Mouse (Mus musculus) kidney, adult 2 months (tissue): ENCODE data around the gene 2210010C04Rik.

Source experiments
- CTCF ChIP-seq: fragments of 200-500 bp; conservative IDR thresholded peaks from 2 replicates; pipeline ENCODE4 v1.5.1; 2011; ENCODE audit warnings: low read depth, mild to moderate bottlenecking, control low read depth, low read length, moderate library complexity, mixed read lengths; ENCODE audit not compliant: insufficient read depth, insufficient read length
- POLR2A ChIP-seq: fragments of 200-500 bp; IDR thresholded peaks from one replicate; pipeline ENCODE4 v1.6.1; 2011; ENCODE audit warnings: low read depth, low read length, control low read depth

- TF ChIP-seq POLR2A (no peak), CTCF (no peak)
These were observed 9.2 kb downstream of the 2210010C04Rik start for GRCm38 (mm10) chr6:41025873-41026650.
